In the genomic region with DNA sequence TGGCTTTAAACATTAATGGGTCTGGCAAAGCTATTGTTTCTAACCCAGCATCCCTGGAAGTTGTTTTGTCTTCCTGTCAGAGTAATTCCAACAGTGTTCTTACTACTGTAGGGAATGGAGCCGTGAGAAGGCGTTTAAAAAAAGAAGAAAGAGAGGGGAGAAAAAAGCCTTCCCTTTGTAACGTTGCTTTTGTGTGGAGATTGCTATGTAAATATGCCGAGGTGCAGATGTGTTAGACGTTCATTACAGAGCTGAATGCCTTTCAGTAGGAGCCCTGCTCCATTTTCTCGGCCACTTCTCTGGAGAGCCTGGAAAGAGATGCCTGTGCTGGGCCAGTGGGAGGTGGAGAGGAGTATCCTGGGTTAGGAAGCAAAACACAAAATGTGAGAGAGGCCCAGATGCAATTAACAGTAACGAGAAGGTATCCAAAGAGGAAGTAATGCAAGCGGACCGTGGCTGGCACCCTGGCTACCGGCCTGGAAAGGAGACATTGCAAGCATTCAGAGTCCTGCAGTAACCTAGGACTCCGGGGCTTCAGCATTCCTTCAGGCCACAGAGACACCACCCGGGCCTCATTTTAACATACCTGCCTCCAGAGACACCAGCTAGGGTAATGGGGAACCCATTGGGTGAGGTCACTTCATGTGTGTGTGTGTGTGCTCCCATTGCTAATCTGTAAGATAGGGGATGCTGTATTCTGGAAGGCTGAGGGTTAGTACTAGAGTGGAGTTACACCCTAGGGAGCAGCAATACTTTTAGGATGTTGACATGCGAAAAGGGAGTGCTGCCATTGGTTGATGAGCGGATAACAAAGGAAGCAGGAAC, we compare ENCODE assay signal across 9 mouse cellular contexts. TPM values are rescaled to one million over a fixed set of nuclear protein-coding genes. Genes with fewer than 3 reads are reported as not detected.
DNase-seq lines count a peak whose midpoint lies in the region; ATAC-seq and TF ChIP-seq lines count a peak whose summit lies in the region.
"Had no signal": no experiment of that assay in that cellular context is flagged by ENCODE, and none has a peak within 500 bp of the region (broad histone marks: within the 10 kb centered on the region; RNA-seq: fewer than 3 reads in every experiment).

No protein-coding gene starts in this region.

- H3K9ac ChIP-seq in lung, embryonic 15.5 days, result no peak overlapping the region
- H3K9ac ChIP-seq in limb, embryonic 15.5 days, result no peak overlapping the region
- no peak overlapping the region for H3K9ac ChIP-seq in stomach, embryonic 14.5 days (replicated peaks; ENCODE audit: low read depth, low read length)

- TF ChIP-seq POLR2A in lung, adult 2 months (IDR thresholded peaks at IDR 0.05; ENCODE audit: borderline replicate concordance, extremely low read depth, low read depth, low read length), result no peak

- peaks cover 21% of the 10 kb centered on the region for H3K4me1 ChIP-seq in lung, embryonic 15.5 days
- H3K4me1 ChIP-seq in lung, adult 2 months (ENCODE audit: control insufficient read depth, insufficient read depth, low read length), result peaks cover 4% of the 10 kb centered on the region; the same call in 1 of the 2 replicates
- H3K4me1 ChIP-seq in forebrain, embryonic 10.5 days, result peaks cover 43% of the 10 kb centered on the region
- peaks cover 30% of the 10 kb centered on the region for H3K4me1 ChIP-seq in limb, embryonic 15.5 days
- H3K4me1 ChIP-seq in stomach, embryonic 14.5 days (ENCODE audit: control insufficient read depth, insufficient read depth, low read length), result peaks cover 12% of the 10 kb centered on the region; the same call in 1 of the 2 replicates

- H3K27ac ChIP-seq in lung, embryonic 15.5 days, result peak overlapping the region; percentile 25
- H3K27ac ChIP-seq in forebrain, embryonic 10.5 days, result peak overlapping the region; percentile 85
- H3K27ac ChIP-seq in limb, embryonic 15.5 days, result peak overlapping the region; percentile 54
- H3K27ac ChIP-seq in stomach, embryonic 14.5 days (ENCODE audit: low read length), result 0 out of 2 replicates have a peak overlapping the region, but pooled peaks have one; percentile 15

- no peak overlapping the region for H3K4me3 ChIP-seq in lung, embryonic 15.5 days
- H3K4me3 ChIP-seq in lung, adult 2 months (replicated peaks; ENCODE audit: extremely low read depth, low read depth, low read length), result no peak overlapping the region
- peak overlapping the region; percentile 39 for H3K4me3 ChIP-seq in forebrain, embryonic 10.5 days
- H3K4me3 ChIP-seq in limb, embryonic 15.5 days, result no peak overlapping the region
- H3K4me3 ChIP-seq in stomach, embryonic 14.5 days (ENCODE audit: low read depth, low read length), result no peak overlapping the region

- H3K27me3 ChIP-seq in lung, embryonic 15.5 days, result peaks cover 7% of the 10 kb centered on the region; the same call in 1 of the 2 replicates
- H3K27me3 ChIP-seq in forebrain, embryonic 10.5 days (ENCODE audit: poor library complexity, severe bottlenecking), result peaks cover 7% of the 10 kb centered on the region
- H3K27me3 ChIP-seq in limb, embryonic 15.5 days, result peaks cover 5% of the 10 kb centered on the region; the same call in 1 of the 2 replicates
- no peaks in the 10 kb centered on the region for H3K27me3 ChIP-seq in stomach, embryonic 14.5 days (ENCODE audit: control insufficient read depth, insufficient read depth, low read length)

- no peaks in the 10 kb centered on the region for H3K36me3 ChIP-seq in lung, embryonic 15.5 days
- no peaks in the 10 kb centered on the region for H3K36me3 ChIP-seq in forebrain, embryonic 10.5 days (replicated peaks)
- H3K36me3 ChIP-seq in limb, embryonic 15.5 days, result no peaks in the 10 kb centered on the region
- no peaks in the 10 kb centered on the region for H3K36me3 ChIP-seq in stomach, embryonic 14.5 days (ENCODE audit: control insufficient read depth, insufficient read depth, low read length)

- no peaks in the 10 kb centered on the region for H3K9me3 ChIP-seq in lung, embryonic 15.5 days
- H3K9me3 ChIP-seq in forebrain, embryonic 10.5 days, result peaks cover 3% of the 10 kb centered on the region; the same call in 1 of the 2 replicates
- H3K9me3 ChIP-seq in limb, embryonic 15.5 days, result no peaks in the 10 kb centered on the region
- H3K9me3 ChIP-seq in stomach, embryonic 14.5 days (ENCODE audit: control insufficient read depth, low read depth, low read length), result no peaks in the 10 kb centered on the region

- DNase-seq in lung, adult 2 months, result no peak
- peak; percentile 42 for DNase-seq in forebrain, embryonic 10.5 days (ENCODE audit: extremely low spot score, low spot score)
- DNase-seq in cerebellum, postnatal 36 days, result no peak
- no peak for DNase-seq in yolk sac, embryonic 10.5 days (ENCODE audit: low spot score)

- no peak for TF ChIP-seq CTCF in lung, adult 2 months (IDR thresholded peaks at IDR 0.05; ENCODE audit: insufficient read depth, low read length)

- H3K4me2 ChIP-seq in lung, embryonic 15.5 days, result no peak overlapping the region
- H3K4me2 ChIP-seq in limb, embryonic 15.5 days, result peak overlapping the region; percentile 7; the same call in 1 of the 2 replicates
- no peak overlapping the region for H3K4me2 ChIP-seq in stomach, embryonic 14.5 days (replicated peaks; ENCODE audit: low read depth, low read length)

- 33% methylated on average over 14 of the region's 14 CpGs for WGBS in lung, embryonic 15.5 days
- WGBS in lung, adult 2 months, result 40% methylated on average over 14 of the region's 14 CpGs
- 15% methylated on average over 14 of the region's 14 CpGs for WGBS in forebrain, embryonic 10.5 days
- 28% methylated on average over 14 of the region's 14 CpGs for WGBS in limb, embryonic 15.5 days
- 41% methylated on average over 14 of the region's 14 CpGs for WGBS in stomach, embryonic 14.5 days

- no peak for ATAC-seq in lung, embryonic 15.5 days (ENCODE audit: borderline replicate concordance, extremely low read depth, low FRiP score, low TSS enrichment)
- ATAC-seq in limb, embryonic 15.5 days (ENCODE audit: insufficient number of reproducible peaks, low FRiP score, low TSS enrichment, low read depth), result no peak
- no peak for ATAC-seq in stomach, embryonic 14.5 days (ENCODE audit: insufficient number of reproducible peaks, insufficient read depth, low FRiP score, low read depth)
- no peak for ATAC-seq in CD4-positive, CD25-positive, alpha-beta regulatory T cell, adult 4 months
- ATAC-seq: intestine, postnatal 0 days had no signal

RNA-seq across cellular contexts. Expression of a gene that starts 3.0 kb away (rescaled TPM):
- 4.1 and 4.4 TPM in 2 replicates for polyA plus RNA-seq in lung, embryonic 15.5 days (2015; fragmentation: Nextera tagmentation; extraction: Ambion mirVana)
- polyA plus RNA-seq in lung, adult 2 months (2012; rRNA removed), result 3.3 and 4.3 TPM in 2 replicates
- 5.4 and 5.5 TPM in 2 replicates for polyA plus RNA-seq in forebrain, embryonic 10.5 days (2016; fragmentation: Nextera tagmentation; extraction: Ambion mirVana)
- 2.1 and 2.2 TPM in 2 replicates for polyA plus RNA-seq in limb, embryonic 15.5 days (2015; fragmentation: Nextera tagmentation; extraction: Ambion mirVana)
- 3.5 and 5.0 TPM in 2 replicates for polyA plus RNA-seq in stomach, embryonic 14.5 days (2014; fragmentation: Nextera tagmentation; extraction: Ambion mirVana)
- polyA plus RNA-seq in CD4-positive, CD25-positive, alpha-beta regulatory T cell, adult 4 months (2017; shearing (Covaris generic)), result 1 to 10 TPM in 1 of 2 experiments, under 1 TPM in 1; 0.75 to 1.9 TPM

RNA-seq across cellular contexts. Expression of a gene that starts 21.2 kb away (rescaled TPM):
- 7.2 and 7.3 TPM in 2 replicates for polyA plus RNA-seq in lung, embryonic 15.5 days (2015; fragmentation: Nextera tagmentation; extraction: Ambion mirVana)
- polyA plus RNA-seq in lung, adult 2 months (2012; rRNA removed), result 3.6 and 4.7 TPM in 2 replicates
- polyA plus RNA-seq in forebrain, embryonic 10.5 days (2016; fragmentation: Nextera tagmentation; extraction: Ambion mirVana), result 10.9 and 11.8 TPM in 2 replicates
- 3.8 and 4.0 TPM in 2 replicates for polyA plus RNA-seq in limb, embryonic 15.5 days (2015; fragmentation: Nextera tagmentation; extraction: Ambion mirVana)
- 12.9 and 14.1 TPM in 2 replicates for polyA plus RNA-seq in stomach, embryonic 14.5 days (2014; fragmentation: Nextera tagmentation; extraction: Ambion mirVana)
- polyA plus RNA-seq in CD4-positive, CD25-positive, alpha-beta regulatory T cell, adult 4 months (2017; shearing (Covaris generic)), result 10 to 100 TPM; 24.5 to 30.3 TPM

RNA-seq across cellular contexts. Expression of a gene that starts 45.0 kb away (rescaled TPM):
- 13.7 and 13.8 TPM in 2 replicates for polyA plus RNA-seq in lung, embryonic 15.5 days (2015; fragmentation: Nextera tagmentation; extraction: Ambion mirVana)
- 4.1 and 5.5 TPM in 2 replicates for polyA plus RNA-seq in lung, adult 2 months (2012; rRNA removed)
- polyA plus RNA-seq in forebrain, embryonic 10.5 days (2016; fragmentation: Nextera tagmentation; extraction: Ambion mirVana), result 43.8 and 43.9 TPM in 2 replicates
- polyA plus RNA-seq in limb, embryonic 15.5 days (2015; fragmentation: Nextera tagmentation; extraction: Ambion mirVana), result 16.1 and 17.4 TPM in 2 replicates
- polyA plus RNA-seq in stomach, embryonic 14.5 days (2014; fragmentation: Nextera tagmentation; extraction: Ambion mirVana), result 10.8 and 10.9 TPM in 2 replicates
- 10 to 100 TPM in 1 of 2 experiments, 1 to 10 TPM in 1; 7.2 to 17.3 TPM for polyA plus RNA-seq in CD4-positive, CD25-positive, alpha-beta regulatory T cell, adult 4 months (2017; shearing (Covaris generic))

RNA-seq across cellular contexts. Expression of a gene that starts 49.1 kb away (rescaled TPM):
- polyA plus RNA-seq in lung, embryonic 15.5 days (2015; fragmentation: Nextera tagmentation; extraction: Ambion mirVana), result 29.8 and 30.8 TPM in 2 replicates
- 1.3 and 2.2 TPM in 2 replicates for polyA plus RNA-seq in lung, adult 2 months (2012; rRNA removed)
- polyA plus RNA-seq in forebrain, embryonic 10.5 days (2016; fragmentation: Nextera tagmentation; extraction: Ambion mirVana), result 49.7 and 50.9 TPM in 2 replicates
- 16.2 and 17.2 TPM in 2 replicates for polyA plus RNA-seq in limb, embryonic 15.5 days (2015; fragmentation: Nextera tagmentation; extraction: Ambion mirVana)
- 25.2 and 25.7 TPM in 2 replicates for polyA plus RNA-seq in stomach, embryonic 14.5 days (2014; fragmentation: Nextera tagmentation; extraction: Ambion mirVana)
- 1 to 10 TPM; 3.0 to 5.9 TPM for polyA plus RNA-seq in CD4-positive, CD25-positive, alpha-beta regulatory T cell, adult 4 months (2017; shearing (Covaris generic))

Comparison
In these comparisons a context has a peak if more than half of its experiments do, and no peak if none do; other contexts are left out.
1. H3K27ac ChIP-seq: peak in every context shown above with its lines; median percentile 85 in forebrain, embryonic 10.5 days; 54 in limb, embryonic 15.5 days; 25 in lung, embryonic 15.5 days; 15 in stomach, embryonic 14.5 days.